ENCODE assay signal across 12 mouse cellular contexts in the genomic region with DNA sequence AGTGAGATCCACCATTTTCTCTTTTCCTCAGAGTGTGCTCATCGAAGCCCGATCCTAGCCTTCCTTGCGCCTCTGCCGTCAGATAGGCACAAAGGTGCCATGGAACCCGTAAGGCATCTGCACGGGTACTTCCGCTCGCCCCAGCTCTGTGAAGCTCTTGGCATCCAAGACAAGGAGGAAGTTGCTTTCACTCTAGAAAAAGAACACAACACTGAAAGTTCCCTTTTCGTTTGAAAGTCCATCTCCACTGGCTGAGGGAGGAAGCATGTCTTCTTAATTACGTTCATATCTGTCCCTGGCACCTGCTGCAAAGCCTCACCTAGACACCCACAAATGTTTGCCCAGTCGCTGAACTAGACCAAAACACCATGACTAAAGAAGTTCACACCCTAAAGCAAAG. TPM values are rescaled to one million over a fixed set of nuclear protein-coding genes. Genes with fewer than 3 reads are reported as not detected.
DNase-seq lines count a peak whose midpoint lies in the region; ATAC-seq and TF ChIP-seq lines count a peak whose summit lies in the region.
"Had no signal": no experiment of that assay in that cellular context is flagged by ENCODE, and none has a peak within 500 bp of the region (broad histone marks: within the 10 kb centered on the region; RNA-seq: fewer than 3 reads in every experiment).

No protein-coding gene starts in this region.

- no peaks in the 10 kb centered on the region for H3K36me3 ChIP-seq in liver, embryonic 11.5 days (ENCODE audit: control insufficient read depth, insufficient read depth, low read length)
- H3K36me3 ChIP-seq in small intestine, adult 2 months (ENCODE audit: control insufficient read depth, insufficient read depth, low read length), result peaks cover 7% of the 10 kb centered on the region; the same call in 1 of the 2 replicates
- H3K36me3 ChIP-seq: hindbrain, embryonic 10.5 days had no signal

- no peaks in the 10 kb centered on the region for H3K27me3 ChIP-seq in liver, embryonic 11.5 days (replicated peaks; ENCODE audit: control insufficient read depth, insufficient read depth, low read length)
- H3K27me3 ChIP-seq in small intestine, adult 2 months (ENCODE audit: control insufficient read depth, insufficient read depth, low read length), result no peaks in the 10 kb centered on the region
- H3K27me3 ChIP-seq: Patski had no signal

- no peaks in the 10 kb centered on the region for H3K9me3 ChIP-seq in liver, embryonic 11.5 days (ENCODE audit: control insufficient read depth, low read length)
- H3K9me3 ChIP-seq: hindbrain, embryonic 10.5 days had no signal

- TF ChIP-seq POLR2A in small intestine, adult 2 months (IDR thresholded peaks at IDR 0.05; ENCODE audit: low read depth, low read length), result no peak

- H3K4me2 ChIP-seq in liver, embryonic 11.5 days, result peak overlapping the region; percentile 33

- no peak for TF ChIP-seq CTCF in small intestine, adult 2 months (IDR thresholded peaks at IDR 0.05; ENCODE audit: extremely low read depth, insufficient read length, insufficient replicate concordance, low read depth, low read length)

- 52% methylated on average over 11 of the region's 11 CpGs for WGBS in liver, embryonic 11.5 days
- 16% methylated on average over 11 of the region's 11 CpGs for WGBS in small intestine, adult 2 months

- no peaks in the 10 kb centered on the region for H3K4me1 ChIP-seq in liver, embryonic 11.5 days (replicated peaks; ENCODE audit: control insufficient read depth, insufficient read depth, low read length)
- H3K4me1 ChIP-seq in small intestine, adult 2 months (ENCODE audit: control insufficient read depth, insufficient read depth, insufficient read length, low read length), result peaks cover 14% of the 10 kb centered on the region
- H3K4me1 ChIP-seq: hindbrain, embryonic 10.5 days had no signal

- H3K9ac ChIP-seq in liver, embryonic 11.5 days (ENCODE audit: low read depth, low read length), result no peak overlapping the region

- peak; percentile 86 for DNase-seq in A20 (ENCODE audit: low read depth, low spot score)
- peak; percentile 95 for DNase-seq in MEL-GATA-1-ER (ENCODE audit: extremely low read depth, low read depth)
- DNase-seq in liver, embryonic 11.5 days (ENCODE audit: low spot score), result no peak
- DNase-seq in urinary bladder, postnatal 25 days (ENCODE audit: low spot score), result no peak
- DNase-seq in cerebellum, adult 18-20 months, result no peak
- no peak for DNase-seq in heart, postnatal 25 days (ENCODE audit: low spot score)

- H3K27ac ChIP-seq in liver, embryonic 11.5 days (ENCODE audit: low read depth, low read length), result no peak overlapping the region
- H3K27ac ChIP-seq in small intestine, adult 2 months (ENCODE audit: insufficient read depth, low read depth, low read length), result peak overlapping the region; percentile 80
- H3K27ac ChIP-seq: hindbrain, embryonic 10.5 days had no signal

- no peak overlapping the region for H3K4me3 ChIP-seq in liver, embryonic 11.5 days (ENCODE audit: low read depth, low read length)
- peak overlapping the region; percentile 46 for H3K4me3 ChIP-seq in small intestine, adult 2 months (ENCODE audit: low read depth, low read length)
- H3K4me3 ChIP-seq: hindbrain, embryonic 10.5 days had no signal

- intact Hi-C loops in heart, postnatal 25 days (cut with DNase I), result loop anchor here (10.0 kb wide), 1 partner anchor 199 kb away; no protein-coding TSS in a partner anchor

- no peak for ATAC-seq in liver, embryonic 11.5 days (replicated peaks; ENCODE audit: low FRiP score)
- no peak for ATAC-seq in frontal cortex, adult (ENCODE audit: low TSS enrichment)
- ATAC-seq: Patski had no signal

RNA-seq across cellular contexts. Expression of a gene that starts 4.8 kb away (rescaled TPM):
- 69.4 and 70.1 TPM in 2 replicates for polyA plus RNA-seq in liver, embryonic 11.5 days (2014; fragmentation: Nextera tagmentation; extraction: Ambion mirVana)
- 10.4 and 14.9 TPM in 2 replicates for polyA plus RNA-seq in small intestine, adult 2 months (2012; rRNA removed)
- 10 to 100 TPM; 29.0 to 29.5 TPM for total RNA-seq in heart, postnatal 25 days (2021)

RNA-seq across cellular contexts. Expression of a gene that starts 21.3 kb away (rescaled TPM):
- polyA plus RNA-seq in liver, embryonic 11.5 days (2014; fragmentation: Nextera tagmentation; extraction: Ambion mirVana), result 3.0 and 3.4 TPM in 2 replicates
- polyA plus RNA-seq in small intestine, adult 2 months (2012; rRNA removed), result 5.7 and 11.2 TPM in 2 replicates
- total RNA-seq in heart, postnatal 25 days (2021), result 1 to 10 TPM; 1.3 to 1.4 TPM

RNA-seq across cellular contexts. Expression of a gene that starts 21.7 kb away (rescaled TPM):
- polyA plus RNA-seq in liver, embryonic 11.5 days (2014; fragmentation: Nextera tagmentation; extraction: Ambion mirVana), result 0.22 and 0.27 TPM in 2 replicates
- polyA plus RNA-seq in small intestine, adult 2 months (2012; rRNA removed), result 5.5 and 8.5 TPM in 2 replicates
- total RNA-seq in heart, postnatal 25 days (2021), result under 1 TPM; 0.31 to 0.36 TPM

RNA-seq across cellular contexts. Expression of a gene that starts 27.8 kb away (rescaled TPM):
- not detected in 2 replicates for polyA plus RNA-seq in liver, embryonic 11.5 days (2014; fragmentation: Nextera tagmentation; extraction: Ambion mirVana)
- polyA plus RNA-seq in small intestine, adult 2 months (2012; rRNA removed), result 0.10 TPM in 1 of 2 replicates, not detected in the other
- not detected for total RNA-seq in heart, postnatal 25 days (2021)
- total RNA-seq: left cerebral cortex, postnatal 14 days had no signal
- polyA plus RNA-seq: neural tube, embryonic 11.5 days; Patski had no signal

RNA-seq across cellular contexts. Expression of a gene that starts 39.0 kb away (rescaled TPM):
- polyA plus RNA-seq in liver, embryonic 11.5 days (2014; fragmentation: Nextera tagmentation; extraction: Ambion mirVana), result 0.53 and 0.55 TPM in 2 replicates
- 2.5 and 23.9 TPM in 2 replicates for polyA plus RNA-seq in small intestine, adult 2 months (2012; rRNA removed)
- 1 to 10 TPM; 1.6 to 2.2 TPM for total RNA-seq in heart, postnatal 25 days (2021)
- total RNA-seq: left cerebral cortex, postnatal 14 days had no signal

Comparison
In these comparisons a context has a peak if more than half of its experiments do, and no peak if none do; other contexts are left out.
1. DNase-seq: peak in A20 (single experiment) and MEL-GATA-1-ER (single experiment); none in liver, embryonic 11.5 days (single experiment), urinary bladder, postnatal 25 days (single experiment), cerebellum, adult 18-20 months (0 of 2) and heart, postnatal 25 days (single experiment).